Comparison of ENCODE assay signal across 7 mouse cellular contexts in the genomic region with DNA sequence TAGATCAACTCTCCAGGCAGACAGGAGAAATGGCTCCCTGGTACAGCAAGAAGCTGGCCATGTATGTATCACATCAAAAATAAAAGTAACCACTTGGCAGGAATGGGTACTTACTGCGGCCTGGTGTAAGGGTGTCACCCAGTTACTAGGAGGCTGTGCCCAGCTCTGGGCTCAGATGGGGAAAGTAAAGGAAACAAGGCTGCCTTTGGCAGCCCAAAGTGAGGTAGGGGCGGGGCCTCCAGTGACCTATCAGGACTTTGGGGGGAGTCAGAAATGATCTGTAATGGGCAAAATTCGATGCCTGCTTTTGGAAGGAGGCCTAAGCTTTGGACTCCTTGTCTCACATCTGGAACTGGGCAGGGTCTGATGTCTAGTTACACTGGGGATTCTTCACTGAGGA. TPM values are rescaled to one million over a fixed set of nuclear protein-coding genes. Genes with fewer than 3 reads are reported as not detected.
DNase-seq lines count a peak whose midpoint lies in the region; ATAC-seq and TF ChIP-seq lines count a peak whose summit lies in the region.

No protein-coding gene starts in this region.

- DNase-seq in liver, adult 2 months (ENCODE audit: extremely low read depth, low read depth, low spot score), result no peak
- no peak for DNase-seq in liver
- no peak for DNase-seq in forebrain, embryonic 11.5 days (ENCODE audit: low spot score)
- no peak for DNase-seq in frontal cortex, adult 2 months (ENCODE audit: extremely low spot score in 1 of 2, low spot score in 1 of 2)

- H3K4me3 ChIP-seq in liver, adult 2 months (ENCODE audit: insufficient read depth, low read depth, low read length), result no peak overlapping the region
- 0 out of 2 replicates have a peak overlapping the region, but pooled peaks have one; percentile 100 for H3K4me3 ChIP-seq in forebrain, embryonic 11.5 days (ENCODE audit: low read depth, low read length)
- peak overlapping the region; percentile 93 for H3K4me3 ChIP-seq in intestine, embryonic 16.5 days (ENCODE audit: low read length)
- H3K4me3 ChIP-seq in neural tube, embryonic 14.5 days (ENCODE audit: low read depth, low read length), result peak overlapping the region; percentile 91; the same call in 1 of the 2 replicates

- H3K79me2 ChIP-seq in liver, adult 2 months (ENCODE audit: control insufficient read depth, insufficient read depth, low read length), result peaks cover 74% of the 10 kb centered on the region

- H3K27me3 ChIP-seq in liver, adult 2 months (ENCODE audit: control insufficient read depth, insufficient read depth, low read length), result no peaks in the 10 kb centered on the region
- no peaks in the 10 kb centered on the region for H3K27me3 ChIP-seq in forebrain, embryonic 11.5 days (ENCODE audit: control insufficient read depth, insufficient read depth, low read length)
- no peaks in the 10 kb centered on the region for H3K27me3 ChIP-seq in intestine, embryonic 16.5 days (replicated peaks; ENCODE audit: control insufficient read depth, insufficient read depth, low read length)
- H3K27me3 ChIP-seq in neural tube, embryonic 14.5 days (ENCODE audit: control insufficient read depth, insufficient read depth, low read length), result no peaks in the 10 kb centered on the region

- no peak for TF ChIP-seq POLR2A in liver, adult 2 months (IDR thresholded peaks at IDR 0.05; ENCODE audit: extremely low read depth, insufficient read depth, low read length)

- no peak overlapping the region for H3K9ac ChIP-seq in liver, adult 2 months (ENCODE audit: low read depth, low read length)
- no peak overlapping the region; the same call in 1 of the 2 replicates for H3K9ac ChIP-seq in forebrain, embryonic 11.5 days (ENCODE audit: low read length)
- peak overlapping the region; percentile 63; the same call in 1 of the 2 replicates for H3K9ac ChIP-seq in intestine, embryonic 16.5 days (ENCODE audit: low read depth, low read length)
- no peak overlapping the region for H3K9ac ChIP-seq in neural tube, embryonic 14.5 days (replicated peaks; ENCODE audit: low read depth, low read length)

- H3K27ac ChIP-seq in liver, adult 2 months (replicated peaks; ENCODE audit: insufficient read depth, low read depth, low read length), result peak overlapping the region; percentile 1; the same call in 1 of the 2 replicates
- no peak overlapping the region for H3K27ac ChIP-seq in forebrain, embryonic 11.5 days (ENCODE audit: low read depth, low read length)
- no peak overlapping the region for H3K27ac ChIP-seq in intestine, embryonic 16.5 days (ENCODE audit: low read length)
- H3K27ac ChIP-seq in neural tube, embryonic 14.5 days (ENCODE audit: low read depth, low read length), result no peak overlapping the region

- H3K9me3 ChIP-seq in forebrain, embryonic 11.5 days (ENCODE audit: control insufficient read depth, low read length), result no peaks in the 10 kb centered on the region
- H3K9me3 ChIP-seq in intestine, embryonic 16.5 days (ENCODE audit: control insufficient read depth, low read length), result no peaks in the 10 kb centered on the region
- no peaks in the 10 kb centered on the region for H3K9me3 ChIP-seq in neural tube, embryonic 14.5 days (ENCODE audit: control insufficient read depth, low read length)

- no peak for TF ChIP-seq CTCF in liver, adult 2 months (IDR thresholded peaks at IDR 0.05; ENCODE audit: low read depth, low read length)

- H3K4me1 ChIP-seq in liver, adult 2 months (ENCODE audit: control insufficient read depth, insufficient read depth, low read length), result peaks cover 55% of the 10 kb centered on the region
- peaks cover 42% of the 10 kb centered on the region for H3K4me1 ChIP-seq in forebrain, embryonic 11.5 days (replicated peaks; ENCODE audit: control insufficient read depth, insufficient read depth, low read length)
- peaks cover 70% of the 10 kb centered on the region for H3K4me1 ChIP-seq in intestine, embryonic 16.5 days (ENCODE audit: control insufficient read depth, insufficient read depth, low read length)
- peaks cover 63% of the 10 kb centered on the region for H3K4me1 ChIP-seq in neural tube, embryonic 14.5 days (ENCODE audit: control insufficient read depth, insufficient read depth, low read length)

- no peak overlapping the region; the same call in 1 of the 2 replicates for H3K4me2 ChIP-seq in forebrain, embryonic 11.5 days (ENCODE audit: low read depth, low read length, severe bottlenecking)
- peak overlapping the region; percentile 94 for H3K4me2 ChIP-seq in intestine, embryonic 16.5 days (ENCODE audit: low read depth, low read length)
- H3K4me2 ChIP-seq in neural tube, embryonic 14.5 days (ENCODE audit: low read depth, low read length), result peak overlapping the region; percentile 86

- no peaks in the 10 kb centered on the region for H3K36me3 ChIP-seq in liver, adult 2 months (ENCODE audit: control insufficient read depth, insufficient read depth, low read length)
- H3K36me3 ChIP-seq in forebrain, embryonic 11.5 days (ENCODE audit: control insufficient read depth, insufficient read depth, low read length), result no peaks in the 10 kb centered on the region
- no peaks in the 10 kb centered on the region; the same call in 1 of the 2 replicates for H3K36me3 ChIP-seq in intestine, embryonic 16.5 days (ENCODE audit: control insufficient read depth, insufficient read depth, low read length)
- no peaks in the 10 kb centered on the region for H3K36me3 ChIP-seq in neural tube, embryonic 14.5 days (ENCODE audit: control insufficient read depth, insufficient read depth, low read length)

- no peak for ATAC-seq in forebrain, embryonic 11.5 days (replicated peaks; ENCODE audit: low FRiP score)
- ATAC-seq in intestine, embryonic 16.5 days, result no peak
- no peak for ATAC-seq in neural tube, embryonic 14.5 days (ENCODE audit: low read depth)
- no peak for ATAC-seq in erythroblast, adult 5-6 weeks (replicated peaks; ENCODE audit: low FRiP score, poor library complexity, severe bottlenecking)

- WGBS in liver, adult 2 months, result 17% methylated on average over 3 of the region's 3 CpGs
- 76% methylated on average over 3 of the region's 3 CpGs for WGBS in forebrain, embryonic 11.5 days
- WGBS in intestine, embryonic 16.5 days, result 41% methylated on average over 3 of the region's 3 CpGs
- WGBS in neural tube, embryonic 14.5 days, result 77% methylated on average over 3 of the region's 3 CpGs

RNA-seq across cellular contexts. Expression of a gene that starts 3.2 kb away (rescaled TPM):
- total RNA-seq in liver, adult 2 months (2014; rRNA removed), result 18.4 and 25.7 TPM in 2 replicates
- polyA plus RNA-seq in liver, adult 2 months (2012; rRNA removed), result 23.1 and 29.3 TPM in 2 replicates
- polyA plus RNA-seq in forebrain, embryonic 11.5 days (2014; fragmentation: Nextera tagmentation; extraction: Ambion mirVana), result 58.8 and 63.2 TPM in 2 replicates
- polyA plus RNA-seq in intestine, embryonic 16.5 days (2015; fragmentation: Nextera tagmentation; extraction: Ambion mirVana), result 41.2 and 44.0 TPM in 2 replicates
- 15.1 and 27.9 TPM in 2 replicates for polyA plus RNA-seq in neural tube, embryonic 14.5 days (2014; fragmentation: Nextera tagmentation; extraction: Ambion mirVana)
- polyA plus RNA-seq in frontal cortex, adult 2 months (2012; rRNA removed), result 78.3 and 79.7 TPM in 2 replicates
- 19.6 and 29.3 TPM in 2 replicates for total RNA-seq in erythroblast, adult 5-6 weeks (2015; ENCODE audit: low replicate concordance)
- 16.5 and 20.9 TPM in 2 replicates for total RNA-seq in erythroblast, adult 5-6 weeks (2017; ENCODE audit: low replicate concordance)

RNA-seq across cellular contexts. Expression of a gene that starts 18.8 kb away (rescaled TPM):
- 0.09 and 0.20 TPM in 2 replicates for total RNA-seq in liver, adult 2 months (2014; rRNA removed)
- polyA plus RNA-seq in liver, adult 2 months (2012; rRNA removed), result 0.06 TPM in 1 of 2 replicates, not detected in the other
- 0.08 and 0.32 TPM in 2 replicates for polyA plus RNA-seq in forebrain, embryonic 11.5 days (2014; fragmentation: Nextera tagmentation; extraction: Ambion mirVana)
- polyA plus RNA-seq in intestine, embryonic 16.5 days (2015; fragmentation: Nextera tagmentation; extraction: Ambion mirVana), result 0.21 and 0.28 TPM in 2 replicates
- polyA plus RNA-seq in neural tube, embryonic 14.5 days (2014; fragmentation: Nextera tagmentation; extraction: Ambion mirVana), result 0.15 and 27.1 TPM in 2 replicates
- 0.14 and 0.25 TPM in 2 replicates for polyA plus RNA-seq in frontal cortex, adult 2 months (2012; rRNA removed)
- total RNA-seq in erythroblast, adult 5-6 weeks (2015; ENCODE audit: low replicate concordance), result not detected in 2 replicates
- not detected in 2 replicates for total RNA-seq in erythroblast, adult 5-6 weeks (2017; ENCODE audit: low replicate concordance)

RNA-seq across cellular contexts. Expression of a gene that starts 48.9 kb away (rescaled TPM):
- 21.6 and 26.3 TPM in 2 replicates for total RNA-seq in liver, adult 2 months (2014; rRNA removed)
- polyA plus RNA-seq in liver, adult 2 months (2012; rRNA removed), result 17.4 and 18.2 TPM in 2 replicates
- 91.2 and 93.8 TPM in 2 replicates for polyA plus RNA-seq in forebrain, embryonic 11.5 days (2014; fragmentation: Nextera tagmentation; extraction: Ambion mirVana)
- 85.7 and 100 TPM in 2 replicates for polyA plus RNA-seq in intestine, embryonic 16.5 days (2015; fragmentation: Nextera tagmentation; extraction: Ambion mirVana)
- polyA plus RNA-seq in neural tube, embryonic 14.5 days (2014; fragmentation: Nextera tagmentation; extraction: Ambion mirVana), result 60.1 and 64.6 TPM in 2 replicates
- 31.8 and 35.2 TPM in 2 replicates for polyA plus RNA-seq in frontal cortex, adult 2 months (2012; rRNA removed)
- 5.0 and 5.8 TPM in 2 replicates for total RNA-seq in erythroblast, adult 5-6 weeks (2015; ENCODE audit: low replicate concordance)
- 2.9 and 5.9 TPM in 2 replicates for total RNA-seq in erythroblast, adult 5-6 weeks (2017; ENCODE audit: low replicate concordance)

RNA-seq across cellular contexts. Expression of a gene that starts 59.5 kb away (rescaled TPM):
- total RNA-seq in liver, adult 2 months (2014; rRNA removed), result 5.2 and 6.1 TPM in 2 replicates
- polyA plus RNA-seq in liver, adult 2 months (2012; rRNA removed), result 9.1 and 17.9 TPM in 2 replicates
- polyA plus RNA-seq in forebrain, embryonic 11.5 days (2014; fragmentation: Nextera tagmentation; extraction: Ambion mirVana), result 42.5 and 44.0 TPM in 2 replicates
- 42.4 and 48.3 TPM in 2 replicates for polyA plus RNA-seq in intestine, embryonic 16.5 days (2015; fragmentation: Nextera tagmentation; extraction: Ambion mirVana)
- polyA plus RNA-seq in neural tube, embryonic 14.5 days (2014; fragmentation: Nextera tagmentation; extraction: Ambion mirVana), result 24.1 and 24.6 TPM in 2 replicates
- polyA plus RNA-seq in frontal cortex, adult 2 months (2012; rRNA removed), result 13.9 and 14.0 TPM in 2 replicates
- 2.9 and 12.5 TPM in 2 replicates for total RNA-seq in erythroblast, adult 5-6 weeks (2015; ENCODE audit: low replicate concordance)
- 0.42 and 2.0 TPM in 2 replicates for total RNA-seq in erythroblast, adult 5-6 weeks (2017; ENCODE audit: low replicate concordance)

RNA-seq across cellular contexts. Expression of a gene that starts 59.6 kb away (rescaled TPM):
- total RNA-seq in liver, adult 2 months (2014; rRNA removed), result not detected in 2 replicates
- 0.09 TPM in 1 of 2 replicates, not detected in the other for polyA plus RNA-seq in liver, adult 2 months (2012; rRNA removed)
- polyA plus RNA-seq in forebrain, embryonic 11.5 days (2014; fragmentation: Nextera tagmentation; extraction: Ambion mirVana), result 0.11 TPM in 1 of 2 replicates, not detected in the other
- polyA plus RNA-seq in intestine, embryonic 16.5 days (2015; fragmentation: Nextera tagmentation; extraction: Ambion mirVana), result 0.49 and 0.61 TPM in 2 replicates
- polyA plus RNA-seq in neural tube, embryonic 14.5 days (2014; fragmentation: Nextera tagmentation; extraction: Ambion mirVana), result 0.15 and 0.21 TPM in 2 replicates
- 0.18 and 0.27 TPM in 2 replicates for polyA plus RNA-seq in frontal cortex, adult 2 months (2012; rRNA removed)
- not detected in 2 replicates for total RNA-seq in erythroblast, adult 5-6 weeks (2015; ENCODE audit: low replicate concordance)
- total RNA-seq in erythroblast, adult 5-6 weeks (2017; ENCODE audit: low replicate concordance), result not detected in 2 replicates
